Mouse (Mus musculus) hindbrain, embryonic 11.5 days (tissue): ENCODE results near the gene Plpp3. TPM values are rescaled to one million over a fixed set of nuclear protein-coding genes. Genes with fewer than 3 reads are reported as not detected.
"Not testable (repeated sequence)": the region's sequence is repeated elsewhere in the genome, so short reads cannot be mapped to it uniquely, and the experiment has no call there.

Source experiments
- ATAC-seq: fragments of 200-750 bp; cut with Nextera tagmentation; 2 replicates; pipeline ENCODE4 v1.8.0; 2017; ENCODE audit warnings: mild to moderate bottlenecking, moderate TSS enrichment, moderate library complexity; ENCODE audit not compliant: low FRiP score
- DNase-seq: peaks from one replicate; pipeline ENCODE4 v3.0.0-alpha.2; 2015; ENCODE audit warnings: low spot score
- H3K27ac ChIP-seq: fragments of 300-500 bp; sonication (generic); 2 replicates; pipeline ENCODE4 v1.5.1; 2014; ENCODE audit warnings: mild to moderate bottlenecking, low read depth, low read length
- H3K27me3 ChIP-seq: fragments of 300-500 bp; sonication (generic); 2 replicates; pipeline ENCODE4 v1.6.1; 2014; ENCODE audit warnings: mild to moderate bottlenecking, low read length, moderate library complexity, mixed read lengths; ENCODE audit not compliant: control insufficient read depth, insufficient read depth
- H3K36me3 ChIP-seq: fragments of 300-500 bp; sonication (generic); 2 replicates; pipeline ENCODE4 v1.6.1; 2014; ENCODE audit warnings: mild to moderate bottlenecking, low read length, moderate library complexity, mixed read lengths; ENCODE audit not compliant: control insufficient read depth, insufficient read depth
- H3K4me1 ChIP-seq: fragments of 300-500 bp; sonication (generic); replicated peaks from 2 replicates; pipeline ENCODE4 v1.6.1; 2014; ENCODE audit warnings: low read length, mixed read lengths; ENCODE audit not compliant: control insufficient read depth, insufficient read depth
- H3K4me2 ChIP-seq: fragments of 300-500 bp; sonication (generic); replicated peaks from 2 replicates; pipeline ENCODE4 v1.6.1; 2014; ENCODE audit warnings: mild to moderate bottlenecking, low read depth, low read length
- H3K4me3 ChIP-seq: fragments of 300-500 bp; sonication (generic); 2 replicates; pipeline ENCODE4 v1.5.1; 2014; ENCODE audit warnings: low read depth, low read length
- H3K9ac ChIP-seq: fragments of 300-500 bp; sonication (generic); 2 replicates; pipeline ENCODE4 v1.6.1; 2014; ENCODE audit warnings: low read depth, low read length
- H3K9me3 ChIP-seq: fragments of 300-500 bp; sonication (generic); 2 replicates; pipeline ENCODE4 v1.6.1; 2016; ENCODE audit warnings: low read length; ENCODE audit not compliant: control insufficient read depth
- WGBS: fragments of 180-500 bp; shearing (Covaris S2); extraction: QIAGEN DNeasy Blood & Tissue Kit; methylation state at CpG from one replicate; pipeline ENCODE4 v1.1.7; 2014; 5-methylcytosine and 5-hydroxymethylcytosine counted together
- polyA plus RNA-seq: library from polyadenylated mRNA; unstranded; fragments of >200 nt; fragmentation: Nextera tagmentation; extraction: Ambion mirVana; gene quantifications from 2 replicates; pipeline ENCODE4 v1.2.1, GENCODE M21; 2014

Plpp3 gene
- polyA plus RNA-seq, 1 experiment from 2014 or later: 52.7 TPM

DNA sequence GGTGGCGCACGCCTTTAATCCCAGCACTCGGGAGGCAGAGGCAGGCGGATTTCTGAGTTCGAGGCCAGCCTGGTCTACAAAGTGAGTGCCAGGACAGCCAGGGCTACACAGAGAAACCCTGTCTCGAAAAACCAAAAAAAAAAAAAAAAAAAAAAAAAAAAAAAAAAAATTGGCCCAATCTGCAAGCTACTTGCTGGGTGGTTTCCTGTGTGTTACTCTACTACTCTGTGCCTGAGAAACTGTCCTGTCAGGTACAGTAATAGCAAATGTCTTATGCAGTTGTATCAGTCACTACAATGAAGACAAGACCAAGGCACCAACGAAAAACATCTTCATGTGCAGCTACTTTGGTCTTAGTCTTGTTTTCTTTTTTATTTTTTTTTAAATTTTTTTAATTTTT lies 112.3 kb downstream of the Plpp3 start:
- H3K27me3 ChIP-seq, DNase-seq, ATAC-seq: not testable (repeated sequence)

DNA sequence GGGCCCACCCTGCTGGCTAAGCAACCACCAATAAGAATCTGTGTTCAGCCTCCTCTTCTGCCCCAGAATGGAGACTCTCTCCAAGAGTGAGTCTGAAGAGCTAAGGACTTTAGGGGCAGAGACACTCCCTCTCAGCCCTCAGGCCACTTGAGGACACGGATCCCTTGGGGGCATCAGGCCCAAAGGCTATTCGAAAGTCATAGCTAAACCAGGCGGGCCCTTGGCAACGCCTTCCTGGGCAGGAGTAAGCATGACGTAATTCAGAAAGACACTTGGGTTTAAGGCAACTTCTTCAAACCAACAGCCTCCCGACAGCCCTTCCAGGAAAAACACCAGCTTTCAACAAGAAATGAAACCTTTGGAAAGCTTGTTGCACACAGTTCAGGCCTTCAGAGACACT lies 114.0 kb downstream of the Plpp3 start:
- H3K27ac ChIP-seq: no peak overlapping the region
- no peak overlapping the region for H3K4me3 ChIP-seq
- no peak overlapping the region for H3K4me2 ChIP-seq
- H3K9me3 ChIP-seq: no peaks in the 10 kb centered on the region
- H3K36me3 ChIP-seq: no peaks in the 10 kb centered on the region
- no peaks in the 10 kb centered on the region for H3K27me3 ChIP-seq
- H3K9ac ChIP-seq: no peak overlapping the region
- peaks cover 4% of the 10 kb centered on the region for H3K4me1 ChIP-seq
- 89% methylated on average over 6 of the region's 6 CpGs for WGBS
- ATAC-seq (no peak), DNase-seq (no peak)

More for the DNA sequence above, 112.3 kb downstream of the Plpp3 start:
- not testable (repeated sequence) for H3K4me2 ChIP-seq, H3K9me3 ChIP-seq, H3K27ac ChIP-seq, H3K4me1 ChIP-seq, H3K4me3 ChIP-seq, H3K36me3 ChIP-seq, H3K9ac ChIP-seq
- 94% methylated on average over 6 of the region's 7 CpGs for WGBS

DNA sequence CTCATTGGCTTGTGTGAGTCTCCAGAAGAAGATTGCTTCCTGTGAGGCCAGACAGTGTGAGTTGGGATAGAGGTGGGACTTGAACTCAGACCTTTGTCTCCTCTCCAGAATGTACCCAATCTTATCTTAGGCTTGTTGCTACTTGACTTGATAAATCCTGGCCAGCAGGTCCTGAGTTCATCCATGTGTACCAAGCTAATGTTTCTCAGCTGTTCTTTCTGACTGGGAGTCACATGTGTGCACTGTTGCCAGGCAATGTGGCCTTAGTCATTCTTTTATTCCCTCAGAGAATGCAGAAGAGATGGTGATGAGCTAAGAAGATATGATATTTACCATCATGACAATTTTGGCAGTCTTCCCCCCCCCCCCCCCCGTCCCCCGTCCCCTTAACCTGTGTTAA lies 115.9 kb downstream of the Plpp3 start:
- no peak for ATAC-seq
- no peak for DNase-seq

DNA sequence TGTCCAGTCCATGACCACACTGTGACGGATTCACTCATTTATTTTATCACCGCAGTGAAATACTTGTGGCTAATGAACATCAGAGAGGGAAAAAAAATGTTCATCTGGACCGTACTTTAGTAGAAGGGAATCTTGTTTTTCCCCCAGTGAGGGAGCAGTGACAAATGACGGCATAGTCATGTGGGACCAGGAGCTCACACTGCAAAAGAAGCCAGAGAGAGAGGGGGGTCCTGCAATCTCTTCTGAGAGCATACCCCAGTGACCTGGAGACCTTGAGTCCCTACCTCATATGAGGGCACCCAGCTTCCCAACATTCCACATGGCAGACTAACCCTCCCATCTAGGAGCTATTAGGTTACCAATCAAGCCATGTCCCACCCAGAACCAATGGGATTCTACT lies 116.3 kb downstream of the Plpp3 start:
- WGBS: 80% methylated on average over 4 of the region's 4 CpGs
- no peak for DNase-seq

More for the DNA sequence above, 115.9 kb downstream of the Plpp3 start:
- no peaks in the 10 kb centered on the region for H3K9me3 ChIP-seq
- H3K27ac ChIP-seq: no peak overlapping the region
- no peaks in the 10 kb centered on the region for H3K36me3 ChIP-seq
- 90% methylated on average over 2 of the region's 2 CpGs for WGBS
- no peak overlapping the region for H3K9ac ChIP-seq
- H3K4me1 ChIP-seq: peaks cover 8% of the 10 kb centered on the region
- H3K4me2 ChIP-seq: no peak overlapping the region
- no peak overlapping the region for H3K4me3 ChIP-seq
- H3K27me3 ChIP-seq: no peaks in the 10 kb centered on the region

DNA sequence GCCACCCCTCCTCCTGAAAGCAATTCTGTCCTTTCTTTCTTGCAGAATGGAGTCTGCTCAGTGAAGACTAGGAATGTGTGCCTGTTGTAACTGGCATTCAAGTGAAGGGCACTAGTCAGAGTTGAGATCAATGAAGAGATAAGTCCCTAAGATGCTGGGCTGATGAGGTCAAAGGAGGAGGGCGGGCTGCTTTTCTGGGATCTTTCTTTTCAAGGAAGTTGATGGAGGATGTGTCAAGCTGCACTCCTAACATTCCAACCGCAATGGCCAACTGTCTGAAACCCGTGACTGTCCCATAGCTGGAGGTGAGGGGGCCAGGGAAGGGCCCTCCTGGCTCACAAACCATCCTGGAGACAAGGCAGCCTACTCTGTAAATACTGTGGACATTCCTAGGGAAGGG lies 118.5 kb downstream of the Plpp3 start:
- H3K36me3 ChIP-seq: no peaks in the 10 kb centered on the region
- H3K4me2 ChIP-seq: no peak overlapping the region
- no peak overlapping the region for H3K27ac ChIP-seq
- no peak overlapping the region for H3K9ac ChIP-seq
- H3K4me1 ChIP-seq: peaks cover 8% of the 10 kb centered on the region
- WGBS: 27% methylated on average over 3 of the region's 3 CpGs
- H3K4me3 ChIP-seq: no peak overlapping the region
- no peaks in the 10 kb centered on the region for H3K9me3 ChIP-seq
- H3K27me3 ChIP-seq: no peaks in the 10 kb centered on the region
- DNase-seq (no peak), ATAC-seq (no peak)

More for the DNA sequence above, 116.3 kb downstream of the Plpp3 start:
- Histone ChIP-seq H3K4me1 (peaks cover 8% of the 10 kb centered on the region), H3K27me3 (no peaks in the 10 kb centered on the region), H3K27ac (no peak overlapping the region), H3K9me3 (no peaks in the 10 kb centered on the region), H3K36me3 (no peaks in the 10 kb centered on the region), H3K9ac (no peak overlapping the region), H3K4me2 (no peak overlapping the region), H3K4me3 (no peak overlapping the region)
- no peak for ATAC-seq

DNA sequence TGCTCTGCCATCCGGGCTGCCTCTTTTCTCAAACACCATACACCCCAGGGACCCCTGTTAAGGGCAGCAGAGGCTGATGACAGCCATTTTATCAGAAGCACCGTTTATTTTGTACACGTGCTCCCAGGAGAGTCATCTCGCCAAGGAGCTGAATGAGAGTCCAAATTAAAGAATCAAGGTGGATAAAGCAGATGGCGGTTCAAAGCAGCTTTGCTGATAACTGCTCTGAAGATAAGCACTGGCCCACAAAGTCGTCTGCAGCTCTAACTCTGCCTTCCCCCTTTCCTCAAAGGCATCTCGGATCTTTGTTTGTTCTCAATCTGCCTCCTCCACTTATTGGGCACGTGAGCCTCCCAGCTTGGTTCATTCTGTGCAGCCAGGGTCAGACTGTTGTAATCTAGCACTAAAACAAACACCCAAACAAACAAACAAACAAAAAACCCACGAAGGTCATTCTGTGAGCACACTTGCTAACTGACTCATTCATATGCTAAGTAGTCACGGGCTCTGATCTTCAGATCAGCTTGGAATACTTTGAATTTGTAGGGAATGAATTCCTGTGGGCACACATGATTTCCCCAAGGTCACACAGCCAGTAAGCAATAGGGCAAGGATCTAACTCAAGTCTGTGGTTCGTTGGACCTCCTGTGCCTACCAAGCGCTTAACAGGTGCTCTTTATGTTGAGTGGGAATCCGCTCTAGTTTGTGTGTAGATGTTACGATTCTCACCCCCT lies 119.1 kb downstream of the Plpp3 start:
- H3K4me2 ChIP-seq: no peak overlapping the region
- DNase-seq (no peak), ATAC-seq (no peak)
- no peak overlapping the region for H3K9ac ChIP-seq
- peaks cover 8% of the 10 kb centered on the region for H3K4me1 ChIP-seq
- H3K4me3 ChIP-seq: no peak overlapping the region
- H3K27ac ChIP-seq: no peak overlapping the region
- no peaks in the 10 kb centered on the region for H3K36me3 ChIP-seq
- no peaks in the 10 kb centered on the region for H3K27me3 ChIP-seq
- H3K9me3 ChIP-seq: no peaks in the 10 kb centered on the region
- 33% methylated on average over 14 of the region's 14 CpGs for WGBS

DNA sequence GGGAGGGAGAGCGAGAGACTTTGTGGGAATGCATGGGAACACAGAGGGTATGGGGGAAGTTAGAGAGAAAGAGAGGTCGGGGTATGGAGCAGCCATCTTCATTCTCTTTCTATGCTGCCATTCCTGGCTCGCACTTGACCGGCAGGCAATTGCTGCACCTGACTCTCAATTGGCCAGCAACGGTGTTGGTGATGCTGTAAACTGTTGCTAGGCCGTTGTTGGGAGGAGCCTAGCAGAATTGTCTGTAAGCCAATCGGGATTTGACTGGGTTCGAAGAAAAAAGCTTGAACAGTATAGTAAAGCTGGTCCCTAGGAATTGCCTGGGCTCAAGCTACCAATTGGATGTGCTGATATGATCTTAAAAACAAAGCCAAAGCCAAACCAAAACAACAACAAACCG lies 121.0 kb downstream of the Plpp3 start:
- no peaks in the 10 kb centered on the region for H3K36me3 ChIP-seq
- H3K4me3 ChIP-seq: no peak overlapping the region
- no peak for DNase-seq
- H3K27me3 ChIP-seq: no peaks in the 10 kb centered on the region
- no peak overlapping the region for H3K27ac ChIP-seq
- H3K9me3 ChIP-seq: no peaks in the 10 kb centered on the region
- H3K4me1 ChIP-seq: peaks cover 19% of the 10 kb centered on the region
- no peak for ATAC-seq
- no peak overlapping the region for H3K4me2 ChIP-seq
- H3K9ac ChIP-seq: no peak overlapping the region
- 70% methylated on average over 9 of the region's 9 CpGs for WGBS

DNA sequence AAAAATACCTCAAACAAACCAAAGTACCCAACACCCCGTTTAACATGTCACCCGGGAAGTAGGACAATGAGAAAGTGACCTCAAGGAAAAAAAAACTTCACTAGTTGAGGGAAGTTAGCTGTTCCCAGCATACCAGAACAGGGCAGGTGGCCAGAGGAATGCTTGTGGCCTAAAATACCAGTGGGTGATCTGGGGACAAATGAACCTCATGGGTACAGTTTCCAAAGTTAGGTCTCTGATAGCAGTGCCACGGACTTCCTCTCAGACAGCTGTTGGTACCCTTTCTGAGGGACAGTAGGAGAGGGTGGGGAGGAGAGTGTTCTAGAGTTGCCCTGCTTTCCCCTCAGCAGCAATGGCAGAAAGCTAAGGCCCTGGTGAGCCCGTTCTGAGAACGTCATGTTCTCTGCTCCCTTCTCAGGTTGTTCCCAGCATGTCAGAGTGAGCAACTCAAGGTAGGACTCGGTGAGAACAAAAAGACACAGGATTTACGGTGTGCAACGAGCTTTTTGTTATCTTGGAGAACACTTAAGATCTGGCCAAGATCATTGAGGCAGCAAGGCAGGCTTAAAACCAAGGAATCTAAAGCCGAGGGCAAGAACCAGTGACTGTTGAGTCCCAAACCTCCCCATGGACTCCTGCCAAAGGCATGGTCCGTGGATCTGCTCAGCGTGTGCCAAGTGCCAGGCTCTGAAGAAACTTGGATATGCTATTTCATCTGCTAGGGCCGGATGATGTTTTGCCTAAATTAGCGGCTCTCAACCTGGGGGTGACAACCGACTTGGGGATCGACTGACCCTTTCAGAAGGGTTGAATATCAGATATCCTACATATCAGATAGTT lies 121.6 kb downstream of the Plpp3 start:
- 92% methylated on average over 15 of the region's 15 CpGs for WGBS
- H3K9ac ChIP-seq: no peak overlapping the region
- no peak for DNase-seq
- no peak for ATAC-seq
- H3K4me1 ChIP-seq: peaks cover 20% of the 10 kb centered on the region
- no peaks in the 10 kb centered on the region for H3K36me3 ChIP-seq
- H3K27ac ChIP-seq: no peak overlapping the region
- H3K4me2 ChIP-seq: no peak overlapping the region
- no peak overlapping the region for H3K4me3 ChIP-seq
- no peaks in the 10 kb centered on the region for H3K9me3 ChIP-seq
- no peaks in the 10 kb centered on the region for H3K27me3 ChIP-seq

DNA sequence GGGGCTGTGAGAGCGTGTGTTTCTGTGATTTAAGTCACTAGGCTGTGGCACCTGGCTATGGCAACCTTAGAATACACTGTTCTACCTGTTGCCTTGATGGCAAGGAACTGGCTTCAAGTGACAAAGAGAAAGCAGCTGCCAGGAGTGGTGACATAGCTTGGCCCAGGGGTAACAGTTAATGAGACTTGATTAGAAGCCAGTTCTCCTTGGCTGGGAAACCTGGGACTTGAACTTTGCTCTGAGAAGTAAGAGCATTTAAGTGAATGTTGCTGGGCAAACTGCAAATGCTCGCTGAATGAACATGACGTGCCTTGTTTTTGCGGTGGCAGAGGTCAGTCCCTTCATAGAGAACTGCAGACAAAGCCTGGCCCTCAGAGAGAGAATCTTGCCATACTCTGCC lies 122.7 kb downstream of the Plpp3 start:
- Histone ChIP-seq H3K4me2 (no peak overlapping the region), H3K36me3 (no peaks in the 10 kb centered on the region), H3K27me3 (no peaks in the 10 kb centered on the region), H3K27ac (no peak overlapping the region), H3K9ac (no peak overlapping the region), H3K9me3 (no peaks in the 10 kb centered on the region), H3K4me3 (no peak overlapping the region), H3K4me1 (peaks cover 20% of the 10 kb centered on the region)
- ATAC-seq (no peak), DNase-seq (no peak)
- WGBS: 51% methylated on average over 4 of the region's 4 CpGs
